Mouse (Mus musculus) kidney, adult 8-10 months (tissue): Measurements from ENCODE around the gene Gm31571.
"Not testable (repeated sequence)": the region's sequence is repeated elsewhere in the genome, so short reads cannot be mapped to it uniquely, and the experiment has no call there.

Experiments used
- DNase-seq, 2 experiments: peaks; one replicate each; pipeline ENCODE4 v3.0.0; 2022

The Gm31571 gene

DNA sequence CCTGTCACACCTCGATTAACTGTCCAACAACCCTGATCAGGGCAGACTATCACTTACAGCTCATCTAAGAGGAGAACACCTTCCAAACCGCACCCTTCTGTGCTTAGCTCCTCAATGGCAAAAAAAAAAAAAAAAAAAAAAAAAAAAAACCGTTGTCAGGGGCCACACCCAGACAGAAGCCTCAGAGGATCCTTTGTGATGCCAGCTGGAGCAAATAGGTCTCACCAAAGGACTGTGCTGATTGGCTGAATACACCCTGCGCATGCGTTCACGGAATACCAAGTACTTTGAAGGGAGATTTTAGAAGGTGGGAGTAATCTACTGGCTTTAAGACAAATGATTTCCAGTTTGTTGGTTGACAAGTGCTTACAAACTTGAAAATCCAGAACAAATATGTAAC is at the start of gene Gm31571:
Gm31571 (minus strand) TSS at position 101 of the 400 bp plus-strand sequence.
- DNase-seq, result not testable (repeated sequence)
